ENCODE assay signal across 12 mouse cellular contexts in the genomic region with DNA sequence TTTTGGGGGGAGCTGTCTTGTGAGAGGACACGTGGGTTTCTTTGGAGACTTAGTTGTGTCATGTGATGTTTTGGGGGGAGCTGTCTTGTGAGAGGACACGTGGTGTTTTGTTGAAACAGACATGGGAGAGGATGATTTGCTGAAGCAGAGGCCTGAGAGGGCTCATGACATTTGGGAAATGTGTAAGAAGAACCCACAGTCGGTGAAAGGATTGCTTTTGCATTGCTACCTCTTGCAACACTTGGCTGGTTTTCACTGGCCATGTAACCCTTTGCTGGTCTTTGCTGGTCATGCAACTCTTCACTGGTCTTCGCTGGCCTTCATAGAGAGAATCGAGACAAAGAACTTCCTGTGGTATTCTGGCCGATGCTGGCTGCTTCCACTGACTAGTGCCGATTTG.
"Had no signal": no experiment of that assay in that cellular context is flagged by ENCODE, and none has a peak within 500 bp of the region (broad histone marks: within the 10 kb centered on the region; RNA-seq: fewer than 3 reads in every experiment).

No protein-coding gene starts in this region.

- H3K36me3 ChIP-seq: limb, embryonic 15.5 days; liver, embryonic 13.5 days had no signal

- H3K9me3 ChIP-seq: limb, embryonic 15.5 days; liver, embryonic 13.5 days had no signal

- H3K4me2 ChIP-seq: limb, embryonic 15.5 days; liver, embryonic 13.5 days; midbrain, embryonic 11.5 days had no signal

- ATAC-seq: midbrain, embryonic 16.5 days had no signal

- H3K9ac ChIP-seq: limb, embryonic 15.5 days; liver, embryonic 13.5 days had no signal

- H3K4me1 ChIP-seq: limb, embryonic 15.5 days; liver, embryonic 13.5 days; megakaryocyte, embryonic 14.5 days had no signal

- H3K4me3 ChIP-seq: limb, embryonic 15.5 days; liver, embryonic 13.5 days; megakaryocyte, embryonic 14.5 days had no signal

- H3K27ac ChIP-seq: limb, embryonic 15.5 days; liver, embryonic 13.5 days had no signal

- DNase-seq: kidney, adult 18-20 months; kidney, postnatal 10 days; layer of hippocampus, postnatal 36 days; liver, embryonic 13.5 days; lung, adult 18-20 months; lung, postnatal 36 days; right cerebral cortex, postnatal 14 days; thymus, postnatal 36 days had no signal

- H3K27me3 ChIP-seq: limb, embryonic 15.5 days; liver, embryonic 13.5 days had no signal
